Mouse (Mus musculus): ENCODE results near the gene Rap1a.

Gene Rap1a

GRCm38 (mm10) chr3:105758098-105758497, 43.0 kb downstream of the Rap1a start:
- DNase-seq = no peak

GRCm38 (mm10) chr3:105757323-105758083, 43.6 kb downstream of the Rap1a start:
- no peak for DNase-seq

DNA sequence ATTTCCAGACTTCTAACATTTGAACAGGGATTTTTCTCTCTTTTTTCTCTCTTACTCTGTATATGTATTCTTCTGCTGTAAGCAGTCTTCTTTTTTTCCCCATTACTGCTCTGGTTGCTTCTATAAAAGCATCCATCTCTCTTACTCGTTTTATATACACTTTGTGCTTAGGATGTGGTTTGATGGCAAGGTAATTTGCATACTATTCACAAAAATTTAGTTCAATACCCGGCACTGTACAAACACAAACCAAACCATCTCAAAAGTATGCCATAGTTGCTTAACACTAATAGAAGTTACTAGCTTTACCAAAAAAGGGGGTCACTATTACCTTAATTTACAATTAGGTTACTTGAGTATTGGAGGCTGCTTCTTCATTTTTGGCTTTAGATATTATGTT, 44.6 kb downstream of the Rap1a start:
- DNase-seq = no peak

GRCm38 (mm10) chr3:105755123-105755522, 46.0 kb downstream of the Rap1a start:
- DNase-seq = no peak

GRCm38 (mm10) chr3:105754184-105754583, 47.0 kb downstream of the Rap1a start:
- no peak for DNase-seq

DNA sequence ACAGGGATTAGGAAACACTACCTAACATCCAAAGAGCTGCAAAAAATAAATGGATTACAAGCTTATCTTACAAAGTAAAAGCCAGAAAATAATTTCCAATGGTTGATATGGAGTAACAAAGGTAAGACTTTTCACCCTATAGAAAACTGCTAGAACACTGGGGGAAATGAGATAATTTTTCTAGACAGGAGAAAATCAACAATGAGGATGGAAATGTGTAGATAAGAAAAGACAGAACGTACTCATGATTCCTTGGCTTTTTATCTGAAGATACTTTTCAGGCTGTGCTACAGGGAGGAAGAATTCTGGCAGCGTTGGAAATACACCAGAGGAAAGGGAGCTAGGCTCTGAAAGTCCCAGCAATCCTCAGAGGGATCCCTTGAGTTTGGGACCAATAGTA, 50.3 kb downstream of the Rap1a start:
- DNase-seq = no peak

- no peak for DNase-seq
Measured at GRCm38 (mm10) chr3:105746542-105746941, 54.6 kb downstream of the Rap1a start.

DNA sequence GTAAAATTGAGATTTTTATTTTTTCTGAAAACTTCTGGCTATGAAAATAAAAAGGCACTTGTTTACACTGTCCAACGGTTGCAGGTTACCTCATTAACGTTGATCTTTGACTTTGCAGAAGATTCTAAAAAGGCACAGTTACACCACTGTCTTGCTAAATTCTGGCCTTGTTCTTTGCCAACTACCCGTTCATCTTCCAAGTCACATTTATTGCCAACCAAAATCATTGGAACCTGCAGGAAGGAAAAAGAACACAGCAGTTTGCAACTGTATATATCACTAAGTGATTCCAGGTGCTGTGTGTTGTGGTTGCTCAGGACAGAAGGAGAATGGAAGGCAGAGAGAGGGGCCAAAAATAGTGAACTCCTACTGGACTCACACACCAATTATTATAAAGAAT, 63.5 kb downstream of the Rap1a start:
- DNase-seq = no peak

DNA sequence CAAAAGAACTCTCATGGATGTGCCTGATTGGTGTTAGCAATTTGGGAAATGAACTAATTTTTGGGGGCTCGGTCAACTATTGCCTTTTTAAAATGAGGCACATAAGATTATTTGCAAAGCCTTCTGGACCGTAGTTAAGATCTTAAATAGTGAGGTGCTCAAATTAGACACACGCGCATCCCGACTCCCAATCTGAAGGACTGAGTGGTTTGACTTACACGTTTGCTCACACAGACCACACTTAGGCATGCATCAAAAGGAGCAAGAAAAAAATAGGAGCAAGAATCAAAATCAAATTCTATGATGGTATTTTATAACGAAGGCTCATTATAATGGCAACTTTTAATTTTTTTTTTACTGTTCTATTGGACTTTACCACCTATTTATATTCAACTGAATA, 64.1 kb downstream of the Rap1a start:
- DNase-seq = no peak

DNA sequence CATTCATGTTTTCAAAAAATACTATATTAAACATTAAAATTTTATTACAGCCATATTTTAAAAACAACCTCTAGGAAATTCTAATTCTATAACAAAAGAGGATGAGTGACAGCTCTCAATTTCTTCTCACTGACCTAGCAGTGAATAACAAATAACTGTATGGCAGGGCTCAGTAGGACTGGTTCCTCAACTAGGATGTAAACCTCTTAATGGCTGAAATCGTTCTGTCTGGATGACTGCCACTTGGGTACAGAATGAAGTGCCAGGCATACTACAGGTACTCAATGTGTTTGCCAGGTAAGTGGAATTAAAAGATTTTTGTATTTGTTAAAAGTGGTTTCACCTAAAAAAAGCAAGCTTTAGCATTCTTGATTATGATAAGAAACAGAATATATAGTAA, 65.0 kb downstream of the Rap1a start:
- DNase-seq = no peak

GRCm38 (mm10) chr3:105735285-105735684, 65.9 kb downstream of the Rap1a start:
- DNase-seq = no peak

- DNase-seq = no peak
Measured at GRCm38 (mm10) chr3:105733538-105733937, 67.6 kb downstream of the Rap1a start.

DNA sequence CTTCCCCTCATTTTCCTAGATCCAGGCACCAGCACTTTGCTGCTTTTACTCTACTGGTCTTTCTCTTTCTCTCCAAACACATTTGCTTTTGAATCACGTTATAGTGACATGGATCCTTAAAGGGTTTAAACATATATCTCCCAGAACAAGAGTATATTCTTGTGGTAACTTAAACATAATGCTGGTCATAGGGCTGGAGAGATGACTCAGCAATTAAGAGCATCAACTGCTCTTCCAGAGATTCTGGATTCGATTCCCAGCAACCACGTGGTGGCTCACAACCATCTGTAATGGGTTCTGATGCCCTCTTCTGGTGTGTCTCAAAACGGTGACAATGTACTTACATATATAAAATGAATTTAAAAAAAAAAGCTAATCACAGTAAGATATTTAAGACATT, 68.8 kb downstream of the Rap1a start:
- DNase-seq = no peak

- DNase-seq = peak; percentile 28
Measured at GRCm38 (mm10) chr3:105726037-105726436, 75.1 kb downstream of the Rap1a start.

DNA sequence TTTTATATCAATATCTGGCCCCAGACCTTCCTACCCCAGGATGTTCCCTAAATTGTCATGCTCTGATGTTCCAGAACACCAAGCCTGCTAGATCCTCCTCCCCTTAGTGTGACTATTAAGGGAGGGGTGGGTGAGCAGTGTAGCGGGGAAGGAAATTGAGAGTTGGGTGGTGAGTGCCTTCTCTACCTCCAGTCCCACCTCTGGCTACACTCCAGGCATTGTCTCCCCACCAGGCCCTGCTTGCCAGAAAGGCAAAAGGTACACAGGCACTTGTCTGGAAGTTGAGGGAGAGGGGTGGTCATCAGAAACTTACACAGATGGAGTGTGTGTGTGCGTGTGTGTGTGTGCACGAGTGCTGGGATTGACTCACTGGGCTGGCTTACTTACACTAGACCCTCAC, 78.6 kb downstream of the Rap1a start:
- DNase-seq = no peak

DNA sequence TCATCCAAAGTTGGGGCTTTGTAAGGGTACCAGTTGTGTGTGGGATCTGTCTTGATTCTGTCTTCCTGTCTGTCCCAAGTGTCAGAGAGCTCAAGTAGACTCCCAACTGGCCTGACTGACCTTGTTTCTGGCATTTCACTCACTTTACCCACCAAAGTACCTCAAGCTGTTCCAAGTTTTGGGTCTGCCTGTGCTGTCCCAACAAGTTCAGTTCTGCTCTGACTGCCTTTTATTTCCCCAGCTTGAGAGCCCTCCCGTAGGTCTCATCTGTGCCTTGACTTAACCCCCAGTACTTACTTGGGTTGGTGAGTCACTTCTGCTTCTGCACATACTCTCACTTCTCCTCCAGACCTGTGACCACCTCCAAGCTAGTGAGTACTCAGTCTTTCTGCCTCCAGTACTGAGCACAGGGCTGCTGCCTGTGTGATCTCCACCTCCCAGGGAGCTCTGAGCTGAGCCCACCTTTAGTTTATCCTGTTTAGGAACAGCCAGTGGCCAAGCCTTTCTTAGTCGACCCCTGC, 79.4 kb downstream of the Rap1a start:
- DNase-seq = no peak

DNA sequence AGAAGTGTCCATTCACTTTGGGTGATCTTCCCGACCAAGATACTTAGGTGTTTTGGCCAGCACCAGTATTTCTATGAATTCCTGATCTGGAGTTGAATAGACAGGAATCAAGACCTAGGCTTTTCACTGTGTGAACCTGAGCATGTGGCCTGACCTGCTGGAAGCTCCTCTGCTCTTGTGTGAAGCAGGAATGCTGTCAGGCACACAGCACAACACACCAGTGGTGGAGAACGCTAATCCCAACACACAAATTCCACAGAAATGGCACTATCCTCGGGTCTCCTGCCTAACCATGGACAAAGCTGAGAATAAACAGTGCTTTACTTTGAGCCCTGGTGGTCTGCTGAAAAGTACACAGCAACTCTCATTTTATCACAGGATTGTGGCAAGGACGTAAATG, 80.6 kb downstream of the Rap1a start:
- no peak for DNase-seq

DNA sequence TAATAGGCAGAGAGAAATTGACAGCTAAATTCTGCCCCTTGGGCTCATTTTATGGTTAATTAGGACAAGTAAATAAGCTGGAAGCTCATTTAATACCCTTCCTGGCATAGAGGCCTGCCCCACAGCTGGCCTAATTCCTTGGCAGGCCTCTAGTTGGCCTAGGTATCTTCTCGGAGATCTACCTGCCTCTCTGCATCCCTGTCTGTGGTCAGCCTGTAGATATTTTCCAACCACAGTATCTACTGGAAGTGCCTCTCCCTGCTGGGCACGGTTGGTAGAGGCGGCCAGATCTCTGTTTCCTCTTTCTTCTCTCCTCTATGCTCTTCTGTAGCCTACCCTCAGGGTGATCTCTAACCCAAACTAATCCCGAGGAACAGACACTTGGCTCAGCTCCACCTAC, 81.2 kb downstream of the Rap1a start:
- no peak for DNase-seq

GRCm38 (mm10) chr3:105718746-105719145, 82.4 kb downstream of the Rap1a start:
- DNase-seq = no peak

DNA sequence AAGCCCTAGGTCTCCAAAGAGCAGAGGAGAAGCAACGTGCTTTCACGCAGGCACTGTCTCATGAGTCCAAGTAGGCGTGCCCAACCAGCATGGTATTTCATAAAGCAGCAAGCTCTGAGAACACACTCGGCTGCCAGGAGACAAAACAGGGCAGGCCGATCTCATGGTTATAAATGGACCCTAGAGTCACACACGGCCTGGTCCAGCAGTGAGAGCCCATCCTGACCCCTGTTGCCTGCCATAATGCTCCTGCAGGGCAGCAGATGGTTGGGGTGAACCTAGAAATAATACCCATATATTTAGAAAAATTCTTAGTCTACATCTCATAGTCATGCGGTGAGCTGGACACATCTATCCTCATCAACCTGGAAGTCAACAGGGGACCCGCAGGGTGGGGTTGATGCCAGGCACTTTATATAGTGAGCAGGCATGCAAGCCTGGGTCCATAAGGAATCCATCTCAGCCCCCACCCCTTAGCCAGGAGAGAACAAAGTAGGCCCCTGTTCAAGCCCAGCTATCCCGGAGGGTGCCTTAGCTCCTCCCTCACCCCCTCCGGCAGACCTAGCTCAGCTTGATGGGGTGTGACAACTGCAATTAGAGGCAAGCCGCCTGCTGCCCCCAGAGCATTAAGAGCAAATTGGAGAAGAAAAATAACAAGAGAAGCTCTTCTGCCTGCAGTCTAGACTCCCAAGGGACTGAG, 83.1 kb downstream of the Rap1a start:
- peak; percentile 72 for DNase-seq

DNA sequence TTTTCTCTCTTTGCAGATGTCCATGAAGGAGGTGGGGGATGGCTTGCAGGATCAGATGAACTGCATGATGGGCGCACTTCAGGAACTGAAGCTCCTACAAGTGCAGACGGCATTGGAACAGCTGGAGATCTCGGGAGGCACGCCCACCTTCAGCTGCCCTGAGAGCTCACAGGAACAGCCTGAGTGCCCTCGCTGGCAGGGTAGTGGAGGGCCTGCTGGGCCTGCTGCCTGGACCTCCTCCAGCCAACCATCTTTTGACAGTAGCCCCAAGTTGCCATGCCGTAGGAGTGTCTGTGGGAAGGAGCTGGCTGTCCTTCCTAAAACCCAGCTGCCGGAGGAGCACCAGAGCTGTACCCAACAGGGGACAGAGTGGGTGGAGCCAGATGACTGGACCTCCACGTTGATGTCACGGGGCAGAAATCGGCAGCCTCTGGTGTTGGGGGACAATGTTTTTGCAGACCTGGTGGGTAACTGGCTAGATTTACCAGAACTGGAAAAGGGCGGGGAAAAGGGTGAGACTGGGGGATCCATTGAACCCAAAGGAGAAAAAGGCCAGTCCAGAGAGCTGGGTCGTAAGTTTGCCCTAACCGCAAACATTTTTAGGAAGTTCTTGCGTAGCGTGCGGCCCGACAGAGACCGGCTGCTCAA, 84.7 kb downstream of the Rap1a start:
- peak; percentile 61 for DNase-seq

DNA sequence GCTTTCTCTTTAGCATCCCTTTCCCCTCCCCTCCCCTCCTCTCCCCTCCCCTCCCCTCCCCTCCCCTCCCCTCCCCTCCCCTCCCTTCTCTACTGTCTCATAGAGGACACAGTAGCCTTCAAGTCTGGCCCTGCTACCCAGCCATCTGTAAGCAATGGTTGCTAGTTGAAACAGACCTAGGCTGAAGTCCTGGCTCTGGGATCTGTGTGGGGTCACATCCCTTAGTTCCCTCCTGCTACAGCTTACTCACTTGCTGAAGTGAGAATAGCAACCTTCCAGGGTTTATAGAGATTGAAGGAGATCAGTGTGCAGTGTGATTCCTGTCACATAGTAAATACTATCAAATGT, 86.3 kb downstream of the Rap1a start:
- DNase-seq = no peak

DNA sequence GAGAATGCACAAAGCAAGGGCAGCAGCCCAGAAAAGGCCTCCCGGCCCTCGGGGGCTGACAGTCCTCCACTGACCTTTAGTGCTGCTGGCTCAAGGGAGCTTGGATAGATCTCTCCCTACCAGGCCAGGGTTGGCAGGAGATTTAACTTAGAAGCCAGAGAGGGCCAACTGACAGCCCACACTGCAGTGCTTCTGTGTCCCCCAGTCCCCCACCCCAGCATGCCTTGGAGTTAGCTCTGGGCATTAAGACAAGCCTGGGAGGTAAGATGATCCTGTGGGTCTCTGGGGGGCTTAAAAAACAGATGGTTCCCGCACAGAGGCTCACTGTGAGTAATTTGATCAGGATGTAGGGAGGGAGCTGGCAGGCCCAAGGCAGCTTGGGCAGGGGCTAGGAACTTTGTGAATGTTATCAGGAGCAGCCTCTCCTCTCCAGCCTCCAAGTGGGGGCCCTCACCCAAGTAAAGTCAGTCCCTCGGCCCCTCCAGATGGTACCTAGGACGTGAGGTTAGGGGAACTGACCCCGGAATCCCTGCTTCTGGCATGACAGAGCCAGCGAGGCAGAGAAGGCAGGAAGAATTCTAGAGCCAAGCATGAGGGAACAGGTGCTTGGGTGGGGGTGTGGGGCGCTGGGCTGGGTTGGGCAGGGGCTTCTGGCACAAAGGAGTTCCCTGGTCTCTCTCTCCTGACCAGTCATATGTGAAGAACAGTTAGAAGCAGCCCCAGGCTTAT, 86.9 kb downstream of the Rap1a start:
- peak; percentile 50 for DNase-seq
